Mouse (Mus musculus): ENCODE data around the gene Slc39a11. TPM values are rescaled to one million over a fixed set of nuclear protein-coding genes. Genes with fewer than 3 reads are reported as not detected.

The Slc39a11 gene
- polyA plus RNA-seq, 1 experiment from 2014 or later: 30.0 TPM

DNA sequence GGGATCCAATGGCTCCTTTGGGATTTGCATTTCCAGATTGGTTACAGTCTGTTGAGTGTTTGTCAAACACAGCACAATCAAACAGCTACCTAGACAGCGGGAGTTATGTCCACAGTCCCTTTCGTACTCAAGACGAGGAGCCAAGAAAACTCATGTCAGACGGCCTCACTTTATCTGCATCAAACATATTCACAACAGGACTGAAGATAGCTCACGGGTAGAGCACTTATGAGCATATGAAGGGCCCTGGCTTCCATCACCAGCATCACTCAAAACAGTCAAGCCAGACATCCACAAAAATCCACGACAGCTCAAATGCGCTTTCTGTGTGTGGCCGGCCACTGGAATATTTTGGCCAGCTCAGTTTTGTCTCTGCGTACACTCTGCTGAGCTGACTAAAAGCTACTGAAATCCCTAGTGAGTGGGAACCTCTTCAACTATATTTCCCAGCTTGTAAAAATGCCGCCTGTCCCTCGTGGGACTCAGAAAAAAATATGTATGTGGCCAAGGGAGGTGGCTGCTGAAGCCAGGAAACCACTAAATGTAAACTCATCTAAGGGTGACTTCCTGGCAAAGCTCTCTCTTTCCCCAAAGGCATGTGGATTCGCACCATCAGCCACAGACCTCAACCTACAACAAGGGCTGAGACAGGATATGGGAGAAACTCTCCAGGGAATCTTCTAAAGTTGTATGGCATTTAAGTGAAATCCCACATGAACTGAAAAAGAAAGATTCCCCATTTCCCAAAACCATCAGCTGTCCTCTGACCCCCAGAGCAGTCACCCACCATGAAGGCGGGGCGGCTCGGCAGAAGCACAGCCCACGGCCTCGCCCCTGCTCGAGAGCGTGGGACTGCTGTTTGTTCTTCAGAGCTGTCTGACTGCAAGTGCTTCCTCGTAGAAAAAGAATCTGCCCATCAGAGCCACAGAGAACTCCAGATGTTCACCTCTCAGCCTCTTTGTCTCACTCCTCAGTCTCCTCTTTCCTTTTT lies 159.1 kb downstream of the Slc39a11 start:
- Histone ChIP-seq H3K36me3 (no peaks in the 10 kb centered on the region), H3K9me3 (no peaks in the 10 kb centered on the region), H3K4me3 (no peak overlapping the region), H3K9ac (no peak overlapping the region), H3K27ac (no peak overlapping the region), H3K27me3 (no peaks in the 10 kb centered on the region), H3K4me1 (no peaks in the 10 kb centered on the region), H3K4me2 (no peak overlapping the region)
- 73% methylated on average over 20 of the region's 20 CpGs for WGBS
- no peak for ATAC-seq (ENCODE audit: insufficient number of reproducible peaks, low FRiP score, low TSS enrichment, low read depth)

DNA sequence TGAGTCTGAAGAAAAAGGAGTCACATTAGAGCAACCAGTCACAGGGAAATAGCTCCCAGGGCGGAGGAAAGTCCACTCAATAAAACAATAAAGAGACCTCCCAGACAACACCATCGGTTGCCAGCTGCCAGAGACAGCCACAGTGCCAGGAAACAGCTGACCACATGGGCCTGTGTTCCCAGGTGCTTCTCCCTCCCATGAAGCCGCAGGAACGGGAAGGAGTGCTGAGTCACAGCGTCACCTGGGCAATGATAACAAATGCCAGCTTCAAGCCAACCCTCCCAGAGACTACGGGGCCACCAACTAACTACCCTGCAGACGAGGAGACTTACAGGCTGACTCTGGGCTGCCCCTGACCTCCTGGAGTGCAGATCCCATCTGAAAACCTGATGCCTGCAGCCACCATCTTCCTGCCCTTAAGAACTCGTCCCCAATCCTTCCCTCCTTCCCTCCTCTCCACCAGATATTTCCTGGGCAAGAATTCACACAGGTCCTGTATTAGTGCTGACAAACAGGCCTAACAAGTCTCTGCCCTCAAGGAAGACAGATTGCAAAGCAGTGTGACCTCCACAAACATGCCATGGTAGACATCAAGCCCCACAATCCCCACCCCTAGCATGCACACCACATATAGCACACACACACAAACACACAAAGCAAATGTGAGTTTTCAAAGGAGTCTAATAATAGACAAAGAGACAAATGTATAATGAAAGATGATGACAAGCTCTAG lies 162.1 kb downstream of the Slc39a11 start:
- Histone ChIP-seq H3K27ac (no peak overlapping the region), H3K4me3 (no peak overlapping the region), H3K4me2 (no peak overlapping the region), H3K27me3 (no peaks in the 10 kb centered on the region), H3K9ac (no peak overlapping the region), H3K36me3 (no peaks in the 10 kb centered on the region), H3K4me1 (no peaks in the 10 kb centered on the region), H3K9me3 (no peaks in the 10 kb centered on the region)
- 35% methylated on average over 8 of the region's 8 CpGs for WGBS
- ATAC-seq (ENCODE audit: insufficient number of reproducible peaks, low FRiP score, low TSS enrichment, low read depth): no peak

DNA sequence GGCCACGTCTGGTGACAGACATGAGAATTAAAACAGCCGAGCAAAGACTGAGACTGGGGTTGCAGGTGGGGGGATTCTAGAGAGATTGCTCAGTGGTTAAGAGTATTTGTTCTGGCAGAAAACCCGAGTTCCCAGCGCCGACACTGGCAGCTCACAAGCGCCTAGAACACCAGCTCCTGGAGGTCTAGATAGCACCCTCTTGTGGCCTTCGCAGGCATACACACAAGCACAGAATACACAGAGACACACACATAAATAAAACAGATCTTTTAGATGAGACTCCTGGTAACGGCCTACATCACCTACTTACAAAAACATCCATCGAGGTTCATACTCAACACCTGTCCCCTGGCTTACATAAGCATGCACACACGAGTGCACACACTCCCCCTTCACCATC lies 165.8 kb downstream of the Slc39a11 start:
- H3K4me2 ChIP-seq: no peak overlapping the region
- 82% methylated on average over 10 of the region's 10 CpGs for WGBS

DNA sequence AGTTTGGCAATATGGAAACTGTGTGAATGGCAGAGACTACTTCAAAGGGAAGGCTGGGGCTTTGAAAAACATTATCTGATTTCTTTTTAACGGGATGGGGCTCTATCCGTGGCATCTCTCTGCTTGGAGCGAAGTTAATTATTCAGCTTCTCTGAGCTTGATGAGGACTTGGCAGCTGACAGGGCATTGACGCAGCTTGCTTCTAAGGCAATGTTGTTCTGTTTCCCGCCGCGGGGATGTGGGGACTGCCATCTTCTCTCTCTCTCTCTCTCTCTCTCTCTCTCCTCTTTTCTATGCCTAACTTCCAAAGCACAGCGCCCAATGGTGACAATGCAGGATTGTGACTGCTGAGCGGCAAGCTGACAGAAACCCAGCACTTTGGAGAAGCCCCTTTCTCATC lies 172.3 kb downstream of the Slc39a11 start:
- ATAC-seq (ENCODE audit: insufficient number of reproducible peaks, low FRiP score, low TSS enrichment, low read depth): no peak
- no peaks in the 10 kb centered on the region for H3K9me3 ChIP-seq
- no peak overlapping the region for H3K4me3 ChIP-seq
- 88% methylated on average over 9 of the region's 9 CpGs for WGBS
- H3K9ac ChIP-seq: no peak overlapping the region
- H3K36me3 ChIP-seq: no peaks in the 10 kb centered on the region
- H3K27me3 ChIP-seq: no peaks in the 10 kb centered on the region
- no peak overlapping the region for H3K4me2 ChIP-seq
- no peaks in the 10 kb centered on the region for H3K4me1 ChIP-seq
- no peak overlapping the region for H3K27ac ChIP-seq

More for the DNA sequence above, 165.8 kb downstream of the Slc39a11 start:
- Histone ChIP-seq H3K9me3 (no peaks in the 10 kb centered on the region), H3K4me3 (no peak overlapping the region), H3K36me3 (no peaks in the 10 kb centered on the region), H3K27ac (no peak overlapping the region), H3K27me3 (no peaks in the 10 kb centered on the region), H3K4me1 (no peaks in the 10 kb centered on the region), H3K9ac (no peak overlapping the region)
- ATAC-seq (ENCODE audit: insufficient number of reproducible peaks, low FRiP score, low TSS enrichment, low read depth): no peak

DNA sequence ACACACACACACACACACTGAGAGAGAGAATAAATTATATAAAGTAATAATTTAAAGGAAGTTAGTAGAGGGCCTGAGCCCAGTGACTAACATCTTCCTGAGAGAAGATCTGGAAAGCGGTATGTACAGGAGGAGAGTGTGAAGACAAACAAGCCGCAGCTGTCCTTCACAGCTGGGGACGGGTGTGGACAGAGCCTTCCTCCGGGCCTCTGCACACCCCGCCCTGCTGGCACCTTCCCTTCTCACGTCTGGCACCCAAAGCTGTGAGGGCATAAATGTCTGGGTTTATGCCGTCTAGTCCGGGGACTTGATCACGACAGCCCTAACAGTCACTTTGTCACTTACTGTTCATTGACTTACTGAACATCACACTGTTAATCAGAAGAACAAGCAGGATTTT lies 173.2 kb downstream of the Slc39a11 start:
- H3K27me3 ChIP-seq: no peaks in the 10 kb centered on the region
- ATAC-seq (ENCODE audit: insufficient number of reproducible peaks, low FRiP score, low TSS enrichment, low read depth): no peak
- H3K36me3 ChIP-seq: no peaks in the 10 kb centered on the region
- H3K4me2 ChIP-seq: no peak overlapping the region
- no peak overlapping the region for H3K9ac ChIP-seq
- 73% methylated on average over 9 of the region's 9 CpGs for WGBS
- H3K4me1 ChIP-seq: no peaks in the 10 kb centered on the region
- H3K4me3 ChIP-seq: no peak overlapping the region
- no peak overlapping the region for H3K27ac ChIP-seq
- H3K9me3 ChIP-seq: no peaks in the 10 kb centered on the region

DNA sequence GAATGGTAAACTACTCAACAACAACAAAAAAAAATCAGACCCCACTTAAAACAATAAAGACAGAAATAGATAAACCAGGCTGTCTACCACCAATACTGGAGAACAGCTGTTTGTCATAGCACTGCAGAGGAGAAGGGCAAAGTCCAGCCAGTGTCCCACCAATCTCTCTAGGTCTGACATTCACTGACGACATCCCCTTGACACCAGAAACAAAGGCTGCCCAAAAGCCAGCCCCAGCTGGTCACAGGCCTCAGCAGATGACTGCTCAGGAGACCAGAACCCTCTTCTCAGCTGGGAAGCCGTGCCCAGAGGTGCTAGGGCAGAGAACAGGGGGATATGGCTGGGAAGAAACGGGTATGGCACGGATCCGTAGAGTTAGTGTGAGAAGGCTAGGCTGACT lies 174.4 kb downstream of the Slc39a11 start:
- H3K9me3 ChIP-seq: no peaks in the 10 kb centered on the region
- no peak overlapping the region for H3K4me2 ChIP-seq
- no peak overlapping the region for H3K9ac ChIP-seq
- no peak overlapping the region for H3K27ac ChIP-seq
- H3K4me1 ChIP-seq: 0 out of 2 replicates have a peak, but pooled peaks cover 4% of the 10 kb centered on the region
- no peaks in the 10 kb centered on the region for H3K36me3 ChIP-seq
- no peak for ATAC-seq (ENCODE audit: insufficient number of reproducible peaks, low FRiP score, low TSS enrichment, low read depth)
- 84% methylated on average over 5 of the region's 5 CpGs for WGBS
- no peak overlapping the region for H3K4me3 ChIP-seq
- no peaks in the 10 kb centered on the region for H3K27me3 ChIP-seq

DNA sequence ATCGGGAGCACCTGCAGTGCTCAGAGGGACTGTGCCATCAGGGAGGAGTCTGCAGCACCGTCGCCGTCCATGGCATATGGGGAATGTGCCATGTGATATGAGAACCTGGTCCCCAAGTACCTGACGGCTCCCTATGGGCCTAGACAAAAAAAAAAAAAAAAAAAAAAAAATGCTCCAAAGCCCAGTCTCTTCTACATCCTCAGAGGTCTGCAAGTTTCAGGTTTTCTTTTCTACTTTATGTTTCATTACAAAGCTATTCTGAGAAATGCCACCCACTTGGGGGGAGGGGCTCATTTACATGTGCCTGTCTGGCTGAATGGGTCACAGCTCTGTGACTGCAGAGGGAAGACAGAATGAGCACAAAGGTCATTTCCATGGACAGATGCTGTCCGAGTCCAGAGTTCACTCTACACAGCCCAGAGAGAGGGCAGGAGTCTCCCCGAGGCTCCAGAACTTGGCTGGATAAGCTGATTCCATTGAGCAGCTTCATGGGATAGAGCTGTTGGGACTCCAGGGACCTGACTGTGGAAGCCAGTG lies 175.8 kb downstream of the Slc39a11 start:
- H3K27ac ChIP-seq: no peak overlapping the region
- ATAC-seq (ENCODE audit: insufficient number of reproducible peaks, low FRiP score, low TSS enrichment, low read depth): no peak
- H3K27me3 ChIP-seq: no peaks in the 10 kb centered on the region
- no peak overlapping the region for H3K4me2 ChIP-seq
- H3K9me3 ChIP-seq: no peaks in the 10 kb centered on the region
- no peaks in the 10 kb centered on the region for H3K36me3 ChIP-seq
- no peak overlapping the region for H3K4me3 ChIP-seq
- peaks cover 10% of the 10 kb centered on the region for H3K4me1 ChIP-seq
- 68% methylated on average over 7 of the region's 7 CpGs for WGBS
- no peak overlapping the region for H3K9ac ChIP-seq

DNA sequence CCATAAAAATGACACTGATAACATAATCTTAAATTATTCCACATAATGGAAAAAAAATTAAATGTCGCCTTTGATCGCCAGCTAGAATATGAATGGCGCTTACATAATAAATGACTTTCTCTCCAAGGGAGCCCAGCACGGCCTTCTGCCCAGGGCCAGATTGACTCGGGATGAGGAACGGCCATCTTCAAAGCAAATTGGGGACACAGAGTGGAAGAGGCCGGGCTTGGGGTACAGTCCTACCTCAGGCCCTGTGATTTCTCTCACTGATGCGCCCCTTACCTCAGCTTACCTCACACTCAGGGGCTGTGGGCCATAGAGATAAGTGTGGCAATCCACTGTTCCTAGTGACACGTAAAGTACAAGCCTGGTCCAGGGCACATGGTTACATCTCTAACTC lies 177.9 kb downstream of the Slc39a11 start:
- ATAC-seq (ENCODE audit: insufficient number of reproducible peaks, low FRiP score, low TSS enrichment, low read depth): no peak
- no peaks in the 10 kb centered on the region for H3K27me3 ChIP-seq
- 90% methylated on average over 9 of the region's 9 CpGs for WGBS
- no peak overlapping the region for H3K4me3 ChIP-seq
- peaks cover 10% of the 10 kb centered on the region for H3K4me1 ChIP-seq
- H3K27ac ChIP-seq: no peak overlapping the region
- no peaks in the 10 kb centered on the region for H3K36me3 ChIP-seq
- no peaks in the 10 kb centered on the region for H3K9me3 ChIP-seq
- no peak overlapping the region for H3K9ac ChIP-seq
- no peak overlapping the region for H3K4me2 ChIP-seq

DNA sequence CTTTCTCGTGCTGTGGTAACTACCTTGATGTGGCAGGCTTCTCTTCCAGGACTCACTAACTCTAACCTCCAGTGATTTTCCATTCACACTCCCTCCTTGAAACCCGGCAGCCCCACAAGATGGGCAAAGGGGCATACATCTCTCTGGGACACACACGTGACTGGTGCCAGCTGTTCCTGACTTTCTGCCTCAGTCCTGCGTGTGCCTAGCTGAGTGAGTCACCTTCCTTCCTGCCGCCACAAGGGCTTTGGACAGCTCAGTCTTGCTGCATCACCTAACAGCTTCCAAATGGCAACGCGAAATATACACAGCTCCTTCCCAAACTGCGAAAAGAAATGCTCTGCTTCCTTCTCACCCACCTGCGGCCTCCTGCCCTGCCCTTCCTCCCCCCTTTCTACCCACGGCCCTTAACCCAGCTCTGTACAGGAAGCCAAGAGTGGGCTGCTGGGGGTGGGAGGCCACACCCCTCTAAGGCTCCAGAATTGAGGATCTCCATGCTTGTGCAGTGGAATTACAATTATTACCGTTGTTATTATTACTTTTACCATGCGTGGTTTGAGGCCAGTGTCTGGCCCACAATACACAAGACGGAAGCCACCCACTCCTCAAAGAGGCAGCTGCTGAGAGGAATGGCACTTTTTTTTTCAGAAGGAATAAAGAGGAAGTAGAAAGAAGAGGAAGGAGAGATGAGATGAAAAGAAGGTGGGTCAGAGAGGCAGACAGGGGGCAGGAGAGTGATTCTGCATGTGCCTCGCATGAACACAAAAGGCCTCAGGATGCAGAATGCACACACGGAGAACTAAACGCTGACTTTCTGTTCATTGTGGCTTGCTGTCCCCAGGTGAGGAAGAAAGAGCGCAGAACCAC lies 179.7 kb downstream of the Slc39a11 start:
- 58% methylated on average over 17 of the region's 17 CpGs for WGBS
- no peak overlapping the region for H3K27ac ChIP-seq

DNA sequence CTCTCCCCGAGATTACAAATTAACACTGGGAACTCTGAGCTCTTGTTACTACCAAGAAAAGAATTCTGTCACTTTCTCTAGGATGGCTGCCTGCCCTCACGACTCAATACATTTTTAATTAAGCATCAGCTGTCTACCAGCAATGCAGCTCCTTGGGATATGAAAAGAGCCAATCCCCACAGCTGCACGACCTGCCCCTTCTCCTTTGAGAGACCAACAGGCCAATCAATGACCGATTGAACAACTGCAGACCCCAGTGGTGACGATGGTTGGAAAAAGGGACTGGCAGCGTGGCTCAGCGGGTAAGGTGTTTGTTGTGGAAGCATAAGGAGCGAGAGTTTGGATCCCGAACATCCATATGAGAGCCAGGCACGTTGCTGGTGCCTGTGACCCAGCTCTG lies 181.9 kb downstream of the Slc39a11 start:
- no peak overlapping the region for H3K4me2 ChIP-seq
- WGBS: 68% methylated on average over 10 of the region's 10 CpGs
- H3K36me3 ChIP-seq: no peaks in the 10 kb centered on the region
- H3K9ac ChIP-seq: no peak overlapping the region
- H3K9me3 ChIP-seq: no peaks in the 10 kb centered on the region
- H3K27ac ChIP-seq: no peak overlapping the region
- H3K27me3 ChIP-seq: no peaks in the 10 kb centered on the region
- peaks cover 10% of the 10 kb centered on the region for H3K4me1 ChIP-seq
- no peak overlapping the region for H3K4me3 ChIP-seq
- no peak for ATAC-seq (ENCODE audit: insufficient number of reproducible peaks, low FRiP score, low TSS enrichment, low read depth)

More for the DNA sequence above, 179.7 kb downstream of the Slc39a11 start:
- H3K9me3 ChIP-seq: no peaks in the 10 kb centered on the region
- ATAC-seq (ENCODE audit: insufficient number of reproducible peaks, low FRiP score, low TSS enrichment, low read depth): no peak
- no peaks in the 10 kb centered on the region for H3K36me3 ChIP-seq
- H3K4me2 ChIP-seq: no peak overlapping the region
- no peaks in the 10 kb centered on the region for H3K27me3 ChIP-seq
- H3K4me1 ChIP-seq: peaks cover 10% of the 10 kb centered on the region
- no peak overlapping the region for H3K9ac ChIP-seq
- no peak overlapping the region for H3K4me3 ChIP-seq

DNA sequence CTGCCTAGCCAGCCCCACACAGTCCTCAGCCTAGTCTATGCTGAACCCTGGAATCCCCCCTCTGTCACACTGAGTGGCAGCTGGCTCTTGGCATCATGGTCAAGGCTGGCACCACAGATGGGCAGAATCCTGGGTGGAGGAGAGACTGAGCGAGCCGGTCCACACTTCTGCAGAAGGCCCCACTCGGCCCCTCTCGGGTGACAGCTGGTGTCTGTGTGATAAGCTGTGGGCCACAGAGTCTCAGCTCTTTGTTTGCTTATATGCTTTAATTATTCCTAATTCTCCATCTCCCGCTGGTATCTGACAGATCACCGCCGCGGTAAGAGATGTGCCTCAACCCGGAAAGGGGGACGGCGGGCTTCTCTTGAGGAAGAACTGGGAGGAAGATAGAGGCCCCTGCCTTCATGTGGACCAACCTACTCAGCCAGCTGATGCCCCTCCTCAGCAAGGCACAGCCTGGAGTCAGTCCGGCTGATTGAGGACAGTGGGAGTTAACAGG lies 182.5 kb downstream of the Slc39a11 start:
- H3K9me3 ChIP-seq: no peaks in the 10 kb centered on the region
- H3K4me1 ChIP-seq: peaks cover 10% of the 10 kb centered on the region
- no peaks in the 10 kb centered on the region for H3K36me3 ChIP-seq
- no peak for ATAC-seq (ENCODE audit: insufficient number of reproducible peaks, low FRiP score, low TSS enrichment, low read depth)
- no peak overlapping the region for H3K4me3 ChIP-seq
- H3K9ac ChIP-seq: no peak overlapping the region
- 90% methylated on average over 12 of the region's 12 CpGs for WGBS
- no peak overlapping the region for H3K4me2 ChIP-seq
- no peak overlapping the region for H3K27ac ChIP-seq
- H3K27me3 ChIP-seq: no peaks in the 10 kb centered on the region
